Mouse (Mus musculus): ENCODE data around the gene Med18.

Gene Med18

DNA sequence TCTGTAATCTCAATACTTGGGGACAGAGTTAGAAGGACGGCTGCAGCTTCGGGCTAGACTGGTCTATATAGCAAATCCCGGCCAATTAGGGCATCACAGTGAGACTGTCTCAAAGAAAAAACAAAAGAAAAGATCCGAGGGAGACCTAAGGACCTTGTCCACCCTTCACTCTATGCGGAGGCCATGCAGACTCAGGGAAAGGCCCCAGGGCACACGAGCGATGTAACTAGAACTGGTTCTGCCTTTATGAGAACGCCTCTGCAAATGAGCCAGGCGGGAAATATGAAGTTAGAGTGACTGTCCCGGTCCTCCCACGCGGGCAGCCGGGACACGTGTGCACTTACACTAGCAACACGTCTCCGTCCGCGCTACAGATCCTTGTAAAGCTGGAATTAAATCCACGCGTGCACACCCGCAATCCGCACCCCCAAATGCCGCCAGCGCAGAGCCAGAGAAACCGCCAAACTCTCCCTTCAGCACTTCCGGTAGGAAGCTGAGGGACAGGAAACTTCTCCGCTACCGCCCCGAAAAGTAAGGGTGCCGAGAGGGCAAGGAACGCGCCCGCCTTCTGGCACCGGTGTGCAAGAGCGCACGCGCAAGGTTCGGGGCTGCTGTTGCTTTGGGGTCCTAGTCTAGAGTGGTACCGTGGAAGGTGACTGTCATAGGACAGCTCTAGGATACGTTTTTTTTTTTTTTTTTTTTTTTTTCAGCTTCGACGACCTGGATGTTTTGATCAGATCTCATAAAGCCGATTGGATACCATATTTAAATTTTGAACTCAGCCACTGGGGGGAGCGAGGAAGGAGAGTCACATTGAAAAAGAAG lies at the start of gene Med18:
Gene Med18, minus strand, starts transcription at position 492 of the 825 bp plus-strand sequence.
- DNase-seq (ENCODE audit: low read depth, low spot score) = peak; percentile 87

DNA sequence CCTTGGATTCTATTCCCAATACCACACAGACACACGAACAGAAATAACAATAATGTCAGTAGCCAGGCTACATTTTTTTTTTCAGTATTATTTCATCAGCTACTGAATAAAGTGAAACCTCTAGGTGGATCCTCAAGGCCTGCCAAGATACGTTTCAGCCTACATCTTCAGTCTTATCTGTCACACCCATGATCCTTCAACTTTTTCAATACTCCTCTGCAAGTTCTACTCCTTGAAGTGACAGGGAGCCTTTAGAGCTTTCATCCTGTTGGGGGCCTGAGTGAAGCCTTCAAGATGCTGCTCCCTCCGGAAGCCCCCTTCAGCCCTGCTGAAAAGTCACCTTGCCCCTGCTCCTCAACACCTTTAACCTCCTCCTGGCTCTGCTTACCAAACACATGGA lies 48.4 kb upstream of the Med18 start:
- no peak for DNase-seq (ENCODE audit: low read depth, low spot score)

DNA sequence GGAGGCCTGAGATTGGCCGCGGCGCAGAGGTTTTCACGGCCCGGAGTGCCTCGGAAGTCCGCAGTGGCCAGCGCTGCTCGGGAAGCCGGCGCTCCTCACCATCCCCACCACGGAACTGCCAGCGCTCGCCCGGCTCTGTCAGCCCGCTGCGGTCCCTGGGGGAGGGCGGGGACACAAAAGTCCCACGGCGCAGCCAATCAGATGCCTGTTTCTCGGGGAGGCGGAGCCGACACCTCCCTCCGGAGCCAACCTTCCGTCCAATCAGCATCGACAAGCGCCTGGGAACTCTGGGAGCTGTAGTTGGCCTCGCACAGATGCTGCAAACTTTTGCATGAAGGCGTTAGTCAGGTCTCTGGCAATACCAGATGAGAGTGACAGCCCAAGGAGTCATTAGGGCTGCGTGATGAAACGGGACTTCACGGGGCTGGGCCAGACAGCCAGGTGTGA lies 46.7 kb upstream of the Med18 start, which contains the start of gene Sesn2:
Gene Sesn2, minus strand, starts transcription at position 150 of the 447 bp plus-strand sequence.
- peak; percentile 97 for DNase-seq (ENCODE audit: low read depth, low spot score)

GRCm38 (mm10) chr4:132509621-132510296 lies 46.0 kb upstream of the Med18 start:
- DNase-seq (ENCODE audit: low read depth, low spot score) = peak; percentile 32

DNA sequence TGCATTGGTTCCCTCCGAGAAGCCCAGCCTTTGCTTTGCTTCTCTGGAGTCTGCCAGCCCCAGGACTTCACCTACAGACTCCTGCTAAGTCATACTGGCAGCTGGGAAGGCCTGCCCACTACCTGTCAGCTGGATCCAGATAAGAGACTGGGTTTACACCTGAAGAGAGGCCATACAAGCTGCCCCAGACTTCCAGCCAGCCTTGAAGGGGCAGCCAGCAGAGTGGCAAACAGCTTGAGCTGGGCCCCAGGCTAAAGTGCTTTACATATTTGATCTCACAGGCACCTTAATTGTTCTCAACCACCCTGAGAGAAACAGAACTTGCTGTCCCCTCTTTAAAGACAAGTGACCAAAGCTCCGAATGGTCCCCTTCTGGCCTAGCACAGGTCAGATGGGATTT lies 43.5 kb upstream of the Med18 start:
- DNase-seq (ENCODE audit: low read depth, low spot score) = no peak

DNA sequence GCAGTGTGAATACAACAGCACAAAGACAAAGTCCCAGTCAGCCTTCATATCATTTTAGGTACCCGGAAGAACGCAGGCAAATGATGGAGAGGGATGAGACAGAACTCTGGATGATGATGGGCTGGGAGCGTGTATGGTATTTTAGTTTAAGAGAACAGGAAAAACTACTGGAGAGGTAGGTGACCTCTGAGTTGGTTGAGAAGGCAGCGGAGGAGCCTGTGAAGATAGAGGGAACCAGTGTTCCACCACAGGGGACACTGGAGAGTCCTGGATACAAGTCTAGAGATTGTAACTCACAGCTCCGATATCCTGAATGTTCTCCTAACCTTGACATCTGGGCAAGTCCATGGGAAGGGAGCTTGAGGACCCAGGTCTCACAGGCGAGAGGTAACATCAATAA lies 42.5 kb upstream of the Med18 start:
- DNase-seq (ENCODE audit: low read depth, low spot score) = no peak

DNA sequence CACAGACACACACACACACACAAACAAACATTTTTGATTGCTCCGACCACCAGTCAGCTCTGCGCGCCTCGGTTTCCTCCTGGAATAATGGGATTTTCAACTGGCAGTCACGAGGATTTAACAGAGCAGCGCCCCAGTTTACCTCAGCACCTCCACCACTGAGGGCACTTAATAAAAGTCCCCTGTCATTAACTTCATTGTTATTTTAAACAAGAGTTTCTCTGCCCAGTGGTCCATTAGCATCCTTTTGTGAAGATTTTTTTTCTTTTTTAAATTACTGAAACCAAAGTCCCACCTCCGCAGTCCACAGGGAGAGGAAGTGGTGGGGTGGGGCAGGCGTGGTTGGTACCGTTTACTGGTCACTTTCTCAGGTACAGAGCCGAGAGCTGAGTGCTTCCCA lies 42.1 kb upstream of the Med18 start:
- DNase-seq (ENCODE audit: low read depth, low spot score) = no peak

- no peak for DNase-seq (ENCODE audit: low read depth, low spot score)
Observed at GRCm38 (mm10) chr4:132505034-132505738, 41.5 kb upstream of the Med18 start.

GRCm38 (mm10) chr4:132503344-132503743 lies 39.6 kb upstream of the Med18 start:
- DNase-seq (ENCODE audit: low read depth, low spot score) = no peak

DNA sequence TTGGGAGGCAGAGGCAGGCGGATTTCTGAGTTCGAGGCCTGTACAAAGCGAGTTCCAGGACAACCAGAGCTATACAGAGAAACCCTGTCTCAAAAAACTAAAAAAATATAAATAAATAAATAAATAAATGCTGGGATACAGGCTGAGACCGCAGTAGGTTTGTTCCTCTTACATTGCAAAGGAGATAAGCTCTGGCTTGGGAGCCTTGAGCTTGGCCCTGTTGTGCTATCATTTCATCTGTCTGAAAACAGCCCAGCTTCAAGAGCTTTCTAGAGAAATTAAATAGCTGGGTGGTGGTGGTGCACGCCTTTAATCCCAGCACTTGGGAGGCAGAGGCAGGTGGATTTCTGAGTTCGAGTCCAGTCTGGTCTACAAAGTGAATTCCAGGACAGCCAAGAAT lies 37.9 kb upstream of the Med18 start:
- no peak for DNase-seq (ENCODE audit: low read depth, low spot score)

DNA sequence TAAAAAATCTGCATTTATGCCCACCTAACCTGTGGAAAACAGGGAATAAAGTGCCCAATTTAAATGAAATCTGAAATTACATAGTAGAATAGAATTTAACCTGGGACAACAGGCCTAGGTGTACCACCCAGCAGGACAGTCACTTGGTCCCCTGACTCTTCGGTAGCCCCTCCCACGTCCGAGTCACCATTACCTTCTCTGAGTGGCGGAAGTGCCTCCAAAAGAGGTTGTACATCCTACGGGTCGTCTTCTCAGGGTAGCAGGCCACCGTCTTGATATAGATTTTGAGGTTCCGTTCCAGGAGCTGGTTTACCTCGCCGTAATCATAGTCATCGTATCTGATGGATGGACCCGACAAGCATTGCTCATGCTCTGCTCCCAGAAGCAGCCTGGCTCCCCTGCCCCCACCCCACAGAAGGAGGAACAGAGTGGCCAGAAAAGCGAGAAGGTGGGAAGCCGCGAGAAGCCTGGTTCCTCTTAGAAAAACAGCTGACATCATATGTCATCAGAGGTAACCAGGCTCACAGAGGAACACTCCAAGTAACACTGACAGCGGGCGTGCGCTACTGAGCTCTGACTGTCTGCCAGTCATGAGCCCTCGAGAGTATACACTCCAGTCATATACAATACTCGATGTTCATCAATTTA lies 30.7 kb upstream of the Med18 start:
- no peak for DNase-seq (ENCODE audit: low read depth, low spot score)

- peak; percentile 34 for DNase-seq (ENCODE audit: low read depth, low spot score)
Observed at GRCm38 (mm10) chr4:132492178-132493060, 28.7 kb upstream of the Med18 start.

DNA sequence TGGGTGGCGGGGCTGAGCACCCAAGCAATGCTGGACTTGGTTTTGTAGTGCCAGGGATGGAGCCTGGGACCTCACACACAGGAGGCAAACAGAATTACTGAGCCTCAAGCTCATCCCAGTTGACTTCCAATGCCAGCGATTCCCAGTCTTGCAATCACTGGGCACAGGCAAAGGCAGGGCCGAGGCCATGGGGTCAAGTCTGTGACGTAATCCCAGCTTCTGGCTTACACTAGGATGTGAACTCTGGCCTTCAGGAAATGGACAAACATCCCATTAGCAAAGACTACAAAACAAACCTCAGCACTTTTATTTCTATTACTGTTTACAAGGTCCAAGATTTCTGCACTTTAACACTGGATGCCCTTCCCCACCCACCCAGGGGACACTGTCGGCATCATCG lies 28.0 kb upstream of the Med18 start:
- DNase-seq (ENCODE audit: low read depth, low spot score) = peak; percentile 19

DNA sequence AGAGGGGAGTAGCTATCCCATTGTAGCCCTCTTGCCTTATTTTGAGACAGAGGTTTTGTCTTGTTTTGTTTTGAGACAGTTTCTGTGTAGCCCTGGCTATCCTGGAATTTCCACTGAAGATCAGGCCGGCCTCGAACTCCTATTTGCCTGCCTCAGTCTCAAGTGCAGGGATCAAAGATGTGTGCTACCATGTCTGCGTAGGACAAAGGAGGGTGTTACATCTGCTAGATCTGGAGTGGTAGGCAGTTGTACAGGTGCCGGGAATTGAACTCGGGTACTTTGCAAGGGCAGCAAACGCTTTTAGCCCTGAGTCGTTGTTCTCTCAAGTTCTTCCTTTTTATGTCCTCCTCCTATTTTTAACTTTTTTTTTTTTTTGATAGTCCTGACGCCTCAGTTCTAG lies 27.3 kb upstream of the Med18 start:
- no peak for DNase-seq (ENCODE audit: low read depth, low spot score)

- no peak for DNase-seq (ENCODE audit: low read depth, low spot score)
Observed at GRCm38 (mm10) chr4:132490273-132491010, 26.7 kb upstream of the Med18 start.

DNA sequence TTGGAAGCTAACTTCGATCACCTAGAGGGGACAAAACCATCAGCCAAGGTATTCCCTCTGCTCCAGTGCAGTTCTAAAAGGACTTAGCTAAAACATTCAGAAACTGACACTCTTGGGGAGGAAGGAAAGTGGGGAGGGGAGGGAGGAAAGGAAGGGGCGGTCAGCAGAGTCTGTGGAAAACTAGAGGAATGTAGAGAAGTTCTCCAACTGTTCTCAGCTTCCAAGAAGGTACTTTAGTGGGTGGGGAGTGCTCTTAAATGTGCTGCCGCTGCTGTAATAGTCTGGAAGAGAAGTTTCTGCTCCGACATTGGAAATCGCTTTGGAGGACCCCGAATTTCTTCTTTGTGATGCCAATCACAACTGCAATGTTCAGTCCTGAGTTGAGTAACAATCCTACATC lies 25.3 kb upstream of the Med18 start:
- DNase-seq (ENCODE audit: low read depth, low spot score) = no peak

DNA sequence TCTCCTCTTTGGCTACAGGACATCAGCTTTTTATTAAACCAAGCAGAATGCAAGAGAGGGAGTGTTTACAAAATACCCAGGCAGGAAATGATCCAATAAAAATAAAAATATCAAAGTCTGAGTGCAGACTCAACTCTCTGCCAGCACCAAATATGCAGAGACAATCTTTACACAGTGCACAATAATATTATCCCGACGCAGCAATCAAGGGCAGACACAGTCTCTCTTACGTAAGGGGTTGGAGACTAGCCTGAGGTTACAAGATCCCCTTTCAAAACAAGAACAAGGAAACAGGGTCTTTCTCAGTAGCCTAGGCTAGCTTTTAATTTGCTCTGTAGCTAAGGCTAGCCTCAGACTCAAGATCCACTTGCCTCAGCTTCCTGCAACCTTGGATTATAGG lies 24.8 kb upstream of the Med18 start:
- no peak for DNase-seq (ENCODE audit: low read depth, low spot score)

DNA sequence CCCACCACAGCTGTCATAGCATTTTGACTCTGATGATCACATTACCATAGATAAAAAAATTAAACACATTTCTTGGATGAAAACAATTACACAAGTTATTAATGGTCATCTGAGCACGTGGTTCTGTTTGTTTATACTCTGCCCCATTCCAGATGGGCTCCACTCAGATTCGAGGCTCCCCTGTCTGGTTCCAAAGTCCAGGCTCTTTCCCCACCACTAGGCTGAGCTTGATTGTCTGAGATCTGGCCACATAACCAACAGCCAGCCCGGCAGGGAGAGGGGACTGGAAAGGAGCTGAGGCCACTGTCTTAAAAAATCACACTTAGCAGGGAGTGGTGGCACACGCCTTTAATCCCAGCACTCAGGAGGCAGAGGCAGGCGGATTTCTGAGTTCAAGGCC lies 21.1 kb upstream of the Med18 start:
- DNase-seq (ENCODE audit: low read depth, low spot score) = no peak

GRCm38 (mm10) chr4:132484231-132484630 lies 20.5 kb upstream of the Med18 start:
- DNase-seq (ENCODE audit: low read depth, low spot score) = no peak

GRCm38 (mm10) chr4:132482956-132483608 lies 19.4 kb upstream of the Med18 start:
- no peak for DNase-seq (ENCODE audit: low read depth, low spot score)
